Mouse (Mus musculus) gastrocnemius, adult 2 months (tissue): ENCODE measurements around the gene Lag3. TPM values are rescaled to one million over a fixed set of nuclear protein-coding genes. Genes with fewer than 3 reads are reported as not detected.
A peak's percentile ranks its signal among the peaks of the same experiment; 100 is the strongest.

Experiments
- DNase-seq: peaks from one replicate; pipeline ENCODE4 v3.0.0; 2022
- H3K27ac ChIP-seq: fragments of 200-600 bp; 2 replicates; pipeline ENCODE4 v1.8.1; 2022; ENCODE audit warnings: mild to moderate bottlenecking
- H3K4me3 ChIP-seq: fragments of 200-600 bp; 2 replicates; pipeline ENCODE4 v1.8.1; 2022; ENCODE audit warnings: mild to moderate bottlenecking, moderate library complexity
- CTCF ChIP-seq: fragments of 200-600 bp; IDR thresholded peaks from 2 replicates; pipeline ENCODE4 v1.8.1; 2022; ENCODE audit warnings: antibody characterized with exemption, mild to moderate bottlenecking, moderate library complexity
- intact Hi-C: fragments of 180-260 bp; cut with DNase I; formaldehyde crosslinking; loops from one replicate; pipeline ENCODE4 v1.15.1; 2025
- total RNA-seq, 2 experiments: library from RNA; stranded (reverse); gene quantifications; 2 replicates each; pipeline ENCODE4 v1.2.3; 2021

Gene Lag3
- total RNA-seq, 2 experiments from 2014 or later, result 0.11 to 0.13 TPM

- TF ChIP-seq CTCF, result no peak
- intact Hi-C loops, result no loop called here
- DNase-seq, result no peak
- Histone ChIP-seq H3K4me3 (peak overlapping the region; percentile 85), H3K27ac (peak overlapping the region; percentile 98)
Observed at GRCm38 (mm10) chr6:124932314-124932695, 20.8 kb upstream of the Lag3 start.

GRCm38 (mm10) chr6:124931525-124932313 lies 20.2 kb upstream of the Lag3 start:
- intact Hi-C loops, result loop anchor here (2.0 kb wide), 1 partner anchor 73 kb away; no protein-coding TSS in a partner anchor
- no peak for DNase-seq
- peak overlapping the region; percentile 98 for H3K27ac ChIP-seq
- peak overlapping the region; percentile 85 for H3K4me3 ChIP-seq
- peak; percentile 19; the same call in 1 of the 2 replicates for TF ChIP-seq CTCF

GRCm38 (mm10) chr6:124930754-124931524 lies 19.4 kb upstream of the Lag3 start, which contains the start of gene Mlf2:
Mlf2 (plus strand) TSS chr6:124931386.
- DNase-seq, result peak; percentile 100
- Histone ChIP-seq H3K4me3 (peak within 1 kb of the TSS; percentile 85), H3K27ac (peak within 1 kb of the TSS; percentile 98)
- intact Hi-C loops, result loop anchor here (1.0 to 2.0 kb wide), 4 partner anchors 13 to 72 kb away; partner anchors contain the start of gene Cops7a
- no peak; the same call in 1 of the 2 replicates for TF ChIP-seq CTCF

GRCm38 (mm10) chr6:124930231-124930630 lies 18.7 kb upstream of the Lag3 start:
- peak overlapping the region; percentile 85 for H3K4me3 ChIP-seq
- no peak for TF ChIP-seq CTCF

GRCm38 (mm10) chr6:124925941-124926340 lies 14.4 kb upstream of the Lag3 start:
- intact Hi-C loops, result no loop called here
- Histone ChIP-seq H3K27ac (peak overlapping the region; percentile 73), H3K4me3 (peak overlapping the region; percentile 51)
- TF ChIP-seq CTCF, result no peak
- peak; percentile 34 for DNase-seq

More at GRCm38 (mm10) chr6:124930231-124930630, 18.7 kb upstream of the Lag3 start:
- no peak for DNase-seq
- intact Hi-C loops, result loop anchor here (1.0 to 2.0 kb wide), 4 partner anchors 12 to 71 kb away; partner anchors contain the start of gene Cops7a
- H3K27ac ChIP-seq, result peak overlapping the region; percentile 98

GRCm38 (mm10) chr6:124925173-124925793 lies 13.8 kb upstream of the Lag3 start:
- TF ChIP-seq CTCF, result no peak
- intact Hi-C loops, result no loop called here
- Histone ChIP-seq H3K4me3 (peak overlapping the region; percentile 51), H3K27ac (peak overlapping the region; percentile 73)
- DNase-seq, result no peak

- intact Hi-C loops, result no loop called here
- H3K4me3 ChIP-seq, result no peak overlapping the region
- DNase-seq, result no peak
Observed at GRCm38 (mm10) chr6:124921539-124921938, 10.0 kb upstream of the Lag3 start.

GRCm38 (mm10) chr6:124920318-124921085 lies 9.0 kb upstream of the Lag3 start:
- Histone ChIP-seq H3K4me3 (peak overlapping the region; percentile 70), H3K27ac (peak overlapping the region; percentile 94)
- no peak for DNase-seq
- TF ChIP-seq CTCF, result no peak
- intact Hi-C loops, result no loop called here

More at GRCm38 (mm10) chr6:124921539-124921938, 10.0 kb upstream of the Lag3 start:
- TF ChIP-seq CTCF, result no peak
- H3K27ac ChIP-seq, result peak overlapping the region; percentile 94

- DNase-seq, result peak; percentile 95
Observed at GRCm38 (mm10) chr6:124919695-124920317, 8.3 kb upstream of the Lag3 start, which contains the start of gene Ptms. Ptms (minus strand) TSS chr6:124920103.

GRCm38 (mm10) chr6:124918890-124919627 lies 7.6 kb upstream of the Lag3 start:
- H3K4me3 ChIP-seq, result peak overlapping the region; percentile 91

More at GRCm38 (mm10) chr6:124919695-124920317, 8.3 kb upstream of the Lag3 start, which contains the start of gene Ptms:
- intact Hi-C loops, result loop anchor here (5.0 kb wide), 3 partner anchors 87 to 163 kb away; partner anchors contain the start of genes Atn1, Gm45234 and Zfp384
- Histone ChIP-seq H3K27ac (peak within 1 kb of the TSS; percentile 94), H3K4me3 (peak within 1 kb of the TSS; percentile 70)
- no peak for TF ChIP-seq CTCF

More at GRCm38 (mm10) chr6:124918890-124919627, 7.6 kb upstream of the Lag3 start:
- TF ChIP-seq CTCF, result no peak
- H3K27ac ChIP-seq, result peak overlapping the region; percentile 94
- intact Hi-C loops, result loop anchor here (1.0 to 5.0 kb wide), 4 partner anchors 11 to 163 kb away; partner anchors contain the start of genes Atn1, Gm45234 and Zfp384
- DNase-seq, result no peak
